25 mouse cellular contexts compared by ENCODE assay signal in genomic region chr9:99001326-99001725, GRCm38 (mm10). TPM values are rescaled to one million over a fixed set of nuclear protein-coding genes. Genes with fewer than 3 reads are reported as not detected.
DNase-seq lines count a peak whose midpoint lies in the region; ATAC-seq and TF ChIP-seq lines count a peak whose summit lies in the region.
"Had no signal": no experiment of that assay in that cellular context is flagged by ENCODE, and none has a peak within 500 bp of the region (broad histone marks: within the 10 kb centered on the region; RNA-seq: fewer than 3 reads in every experiment).

No protein-coding gene starts in this region.

- no peak for DNase-seq in spleen, postnatal 4 days (ENCODE audit: low spot score in 2 of 2)
- DNase-seq in left cerebral cortex, adult 11 months (ENCODE audit: low spot score): no peak
- DNase-seq: adrenal gland, adult 2 months; adrenal gland, postnatal 10 days; adrenal gland, postnatal 25 days; cerebellum, adult 11-12 months; cerebellum, adult 2 months; cerebellum, adult 9-10 months; cerebellum, postnatal 10 days; cerebellum, postnatal 25 days; forebrain, postnatal 0 days had no signal

- TF ChIP-seq CTCF in bone marrow macrophage, adult 2 months (IDR thresholded peaks at IDR 0.05; ENCODE audit: low read depth, low read length): no peak

- ATAC-seq in granulocyte monocyte progenitor cell, adult 5-6 weeks (replicated peaks; ENCODE audit: poor library complexity, severe bottlenecking): peak; percentile 67
- peak; percentile 66 for ATAC-seq in megakaryocyte progenitor cell, adult 5-6 weeks (replicated peaks; ENCODE audit: poor library complexity)
- ATAC-seq: forebrain, embryonic 13.5 days; forebrain, embryonic 15.5 days; forebrain, postnatal 0 days had no signal

- H3K27ac ChIP-seq in bone marrow macrophage, adult 2 months (ENCODE audit: insufficient read depth, low read depth, low read length): peak overlapping the region; percentile 54
- H3K27ac ChIP-seq: embryonic facial prominence, embryonic 10.5 days; embryonic facial prominence, embryonic 12.5 days; forebrain, embryonic 13.5 days; forebrain, embryonic 15.5 days had no signal

- H3K4me1 ChIP-seq in bone marrow macrophage, adult 2 months (ENCODE audit: control insufficient read depth, insufficient read depth, low read length): peaks cover 27% of the 10 kb centered on the region
- H3K4me1 ChIP-seq: embryonic facial prominence, embryonic 10.5 days; embryonic facial prominence, embryonic 12.5 days; forebrain, embryonic 13.5 days; forebrain, embryonic 15.5 days had no signal

- no peak for TF ChIP-seq POLR2A in bone marrow macrophage, adult 2 months (IDR thresholded peaks at IDR 0.05; ENCODE audit: borderline replicate concordance, low read depth, low read length)

- no peak overlapping the region for H3K4me3 ChIP-seq in bone marrow macrophage, adult 2 months (ENCODE audit: insufficient read depth, low read length)
- H3K4me3 ChIP-seq: embryonic facial prominence, embryonic 10.5 days; embryonic facial prominence, embryonic 12.5 days; forebrain, embryonic 13.5 days; forebrain, embryonic 15.5 days had no signal

RNA-seq across cellular contexts. Expression of gene Faim, which starts 15.2 kb away (rescaled TPM):
- polyA plus RNA-seq in bone marrow macrophage, adult 2 months (2012; ENCODE audit: insufficient read depth, insufficient read length, missing spikeins): 47.4 and 51.5 TPM in 2 replicates
- total RNA-seq in granulocyte monocyte progenitor cell, adult 5-6 weeks (2014; fragmentation: Nextera tagmentation): 22.2 and 45.9 TPM in 2 replicates
- total RNA-seq in granulocyte monocyte progenitor cell, adult 5-6 weeks (2017): 98.8 TPM in 2 replicates
- 45.6 and 51.6 TPM in 2 replicates for total RNA-seq in megakaryocyte progenitor cell, adult 5-6 weeks (2015)
- 115 and 117 TPM in 2 replicates for total RNA-seq in megakaryocyte progenitor cell, adult 5-6 weeks (2017)

RNA-seq across cellular contexts. Expression of gene Gm1123, which starts 34.2 kb away (rescaled TPM):
- polyA plus RNA-seq in bone marrow macrophage, adult 2 months (2012; ENCODE audit: insufficient read depth, insufficient read length, missing spikeins): 0.36 TPM in 1 of 2 replicates, not detected in the other
- not detected in 2 replicates for total RNA-seq in granulocyte monocyte progenitor cell, adult 5-6 weeks (2014; fragmentation: Nextera tagmentation)
- not detected in 2 replicates for total RNA-seq in granulocyte monocyte progenitor cell, adult 5-6 weeks (2017)
- not detected in 2 replicates for total RNA-seq in megakaryocyte progenitor cell, adult 5-6 weeks (2015)
- total RNA-seq in megakaryocyte progenitor cell, adult 5-6 weeks (2017): not detected in 2 replicates
- total RNA-seq: adrenal gland, adult 2 months; adrenal gland, postnatal 10 days; adrenal gland, postnatal 25 days; adrenal gland, postnatal 4 days; ES-E14; MEL had no signal
- polyA plus RNA-seq: adrenal gland, adult 2 months; C2C12; cortical plate, adult 2 months; embryonic facial prominence, embryonic 10.5 days; embryonic facial prominence, embryonic 12.5 days; embryonic facial prominence, embryonic 14.5 days; forebrain, embryonic 11.5 days; forebrain, embryonic 15.5 days; forebrain, postnatal 0 days had no signal

RNA-seq across cellular contexts. Expression of gene Foxl2, which starts 46.2 kb away (rescaled TPM):
- not detected in 2 replicates for polyA plus RNA-seq in bone marrow macrophage, adult 2 months (2012; ENCODE audit: insufficient read depth, insufficient read length, missing spikeins)
- not detected in 2 replicates for total RNA-seq in granulocyte monocyte progenitor cell, adult 5-6 weeks (2014; fragmentation: Nextera tagmentation)
- total RNA-seq in granulocyte monocyte progenitor cell, adult 5-6 weeks (2017): not detected in 2 replicates
- total RNA-seq in megakaryocyte progenitor cell, adult 5-6 weeks (2015): not detected in 2 replicates
- not detected in 2 replicates for total RNA-seq in megakaryocyte progenitor cell, adult 5-6 weeks (2017)
- total RNA-seq: adrenal gland, postnatal 10 days; adrenal gland, postnatal 25 days; adrenal gland, postnatal 4 days; MEL had no signal
